Mouse (Mus musculus): Measurements from ENCODE around the gene Krtap4-8. TPM values are rescaled to one million over a fixed set of nuclear protein-coding genes. Genes with fewer than 3 reads are reported as not detected.

The Krtap4-8 gene
- polyA plus RNA-seq (2012; rRNA removed): not detected in 2 replicates

GRCm38 (mm10) chr11:99780604-99781003, at the start of gene Krtap4-8:
Gene Krtap4-8, minus strand, starts transcription at chr11:99780704.

GRCm38 (mm10) chr11:99815566-99815965, 35.1 kb upstream of the Krtap4-8 start, which contains the start of gene Gm11564:
Gene Gm11564, minus strand, starts transcription at chr11:99815666.

GRCm38 (mm10) chr11:99809792-99810191, 29.3 kb upstream of the Krtap4-8 start, which contains the start of gene Krtap4-13:
Gene Krtap4-13, minus strand, starts transcription at chr11:99809892.

DNA sequence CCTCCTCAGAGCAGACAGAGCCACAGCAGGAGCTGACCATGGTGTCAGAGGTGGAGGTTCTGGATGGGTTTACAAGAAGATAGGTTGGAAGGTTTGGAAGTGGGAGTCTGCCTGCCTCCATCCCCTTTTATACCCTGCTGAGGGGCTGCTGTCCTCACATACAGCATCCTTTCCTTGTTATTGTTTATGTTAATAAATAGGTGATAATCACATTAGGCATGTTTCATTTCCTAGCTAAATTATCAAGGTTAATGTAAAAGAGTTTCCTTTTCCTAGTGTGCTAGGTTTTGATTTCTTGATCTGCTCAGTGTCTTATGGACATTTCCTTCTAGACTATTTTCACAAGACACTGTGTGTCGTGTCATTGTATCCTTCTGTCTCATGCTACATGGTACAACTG, 23.8 kb upstream of the Krtap4-8 start, which contains the start of gene Gm11554:
Gm11554 (minus strand) TSS at position 101 of the 400 bp plus-strand sequence.

DNA sequence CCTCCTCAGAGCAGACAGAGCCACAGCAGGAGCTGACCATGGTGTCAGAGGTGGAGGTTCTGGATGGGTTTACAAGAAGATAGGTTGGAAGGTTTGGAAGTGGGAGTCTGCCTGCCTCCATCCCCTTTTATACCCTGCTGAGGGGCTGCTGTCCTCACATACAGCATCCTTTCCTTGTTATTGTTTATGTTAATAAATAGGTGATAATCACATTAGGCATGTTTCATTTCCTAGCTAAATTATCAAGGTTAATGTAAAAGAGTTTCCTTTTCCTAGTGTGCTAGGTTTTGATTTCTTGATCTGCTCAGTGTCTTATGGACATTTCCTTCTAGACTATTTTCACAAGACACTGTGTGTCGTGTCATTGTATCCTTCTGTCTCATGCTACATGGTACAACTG, 18.3 kb upstream of the Krtap4-8 start, which contains the start of gene Gm11569:
Gm11569 (minus strand) TSS at position 101 of the 400 bp plus-strand sequence.

GRCm38 (mm10) chr11:99793367-99793766, 12.9 kb upstream of the Krtap4-8 start, which contains the start of gene Gm11596:
Gene Gm11596, minus strand, starts transcription at chr11:99793467.

DNA sequence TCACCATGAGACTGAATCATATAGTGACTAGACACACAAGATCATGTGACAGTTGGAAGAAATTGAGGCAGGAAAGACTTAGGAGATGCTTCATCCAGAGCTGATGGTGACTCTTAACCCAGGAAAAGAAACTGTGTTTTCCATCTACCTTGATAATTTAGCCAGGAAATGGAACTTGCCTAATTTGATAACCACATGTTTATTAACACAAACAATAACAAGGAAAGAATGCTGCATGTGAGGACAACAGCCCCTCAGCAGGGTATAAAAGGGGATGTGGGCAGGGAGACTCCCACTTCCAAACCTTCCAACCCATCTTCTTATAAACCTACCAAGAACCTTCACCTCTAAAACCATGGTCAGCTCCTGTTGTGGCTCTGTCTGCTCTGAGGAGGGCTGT, 4.4 kb upstream of the Krtap4-8 start, which contains the start of gene Krtap4-9:
Krtap4-9 (plus strand) TSS at position 301 of the 400 bp plus-strand sequence.

GRCm38 (mm10) chr11:99772813-99773212, 7.7 kb downstream of the Krtap4-8 start, which contains the start of gene Gm11595:
Gene Gm11595, minus strand, starts transcription at chr11:99772913.

DNA sequence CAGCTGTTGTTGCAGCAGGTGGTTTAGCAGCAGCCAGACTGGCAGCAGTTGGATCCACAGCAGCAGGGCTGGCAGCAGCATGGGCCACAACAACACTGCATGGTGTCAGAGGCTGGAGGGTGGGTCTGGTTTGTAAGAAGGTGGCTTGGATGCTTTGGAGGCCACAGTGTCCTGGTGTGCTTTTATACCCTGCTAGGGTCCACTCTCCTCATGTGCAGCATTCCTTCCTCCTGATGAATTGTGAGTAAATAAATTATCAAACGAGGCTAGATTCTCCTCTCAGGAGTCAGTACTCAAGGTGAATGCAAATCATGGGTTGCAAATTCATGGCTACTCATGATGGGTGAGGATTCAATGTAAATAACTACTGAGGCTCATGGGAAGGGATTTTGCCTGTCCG, 46.3 kb downstream of the Krtap4-8 start, which contains the start of gene Gm14180:
Gm14180 (minus strand) TSS at position 101 of the 400 bp plus-strand sequence.

Other genes starting within 250 kb of the Krtap4-8 start
- not detected in 2 replicates for gene Krt40, start 237.5 kb downstream of the Krtap4-8 start, polyA plus RNA-seq (2012; rRNA removed)
- not detected in 2 replicates for gene Krtap3-3, start 229.8 kb downstream of the Krtap4-8 start, polyA plus RNA-seq (2012; rRNA removed)
- gene Krtap3-2, start 223.9 kb downstream of the Krtap4-8 start, polyA plus RNA-seq (2012; rRNA removed): not detected in 2 replicates
- gene Gm11939, start 221.2 kb downstream of the Krtap4-8 start, polyA plus RNA-seq (2012; rRNA removed): not detected in 2 replicates
- not detected in 2 replicates for gene Krtap3-1, start 214.1 kb downstream of the Krtap4-8 start, polyA plus RNA-seq (2012; rRNA removed)
- not detected in 2 replicates for gene Krtap1-5, start 199.7 kb downstream of the Krtap4-8 start, polyA plus RNA-seq (2012; rRNA removed)
- not detected in 2 replicates for gene Krtap1-4, start 197.1 kb downstream of the Krtap4-8 start, polyA plus RNA-seq (2012; rRNA removed)
- gene Krtap1-3, start 189.4 kb downstream of the Krtap4-8 start, polyA plus RNA-seq (2012; rRNA removed): not detected in 2 replicates
- gene Krtap9-3, start 182.6 kb downstream of the Krtap4-8 start, polyA plus RNA-seq (2012; rRNA removed): not detected in 2 replicates
- not detected in 2 replicates for gene Gm11938, start 177.4 kb downstream of the Krtap4-8 start, polyA plus RNA-seq (2012; rRNA removed)
- not detected in 2 replicates for gene Gm11937, start 170.5 kb downstream of the Krtap4-8 start, polyA plus RNA-seq (2012; rRNA removed)
- not detected in 2 replicates for gene Krtap2-4, start 165.9 kb downstream of the Krtap4-8 start, polyA plus RNA-seq (2012; rRNA removed)
- not detected in 2 replicates for gene Gm11562, start 160.3 kb downstream of the Krtap4-8 start, polyA plus RNA-seq (2012; rRNA removed)
- not detected in 2 replicates for gene Krtap4-1, start 152.5 kb downstream of the Krtap4-8 start, polyA plus RNA-seq (2012; rRNA removed)
- not detected in 2 replicates for gene Krtap4-2, start 145.6 kb downstream of the Krtap4-8 start, polyA plus RNA-seq (2012; rRNA removed)
- not detected in 2 replicates for gene Krtap4-7, start 136.6 kb downstream of the Krtap4-8 start, polyA plus RNA-seq (2012; rRNA removed)
- gene Gm11555, start 130.5 kb downstream of the Krtap4-8 start, polyA plus RNA-seq (2012; rRNA removed): not detected in 2 replicates
- not detected in 2 replicates for gene Gm11563, start 121.7 kb downstream of the Krtap4-8 start, polyA plus RNA-seq (2012; rRNA removed)
- not detected in 2 replicates for gene Krtap4-6, start 114.7 kb downstream of the Krtap4-8 start, polyA plus RNA-seq (2012; rRNA removed)
- gene Gm14190, start 90.0 kb downstream of the Krtap4-8 start, polyA plus RNA-seq (2012; rRNA removed): not detected in 2 replicates
- gene Gm14180, start 46.4 kb downstream of the Krtap4-8 start, polyA plus RNA-seq (2012; rRNA removed): not detected in 2 replicates
- gene Gm11595, start 7.8 kb downstream of the Krtap4-8 start, polyA plus RNA-seq (2012; rRNA removed): not detected in 2 replicates
- not detected in 2 replicates for gene Krtap4-9, start 4.5 kb upstream of the Krtap4-8 start, polyA plus RNA-seq (2012; rRNA removed)
- not detected in 2 replicates for gene Gm11596, start 12.8 kb upstream of the Krtap4-8 start, polyA plus RNA-seq (2012; rRNA removed)
- not detected in 2 replicates for gene Gm11569, start 18.2 kb upstream of the Krtap4-8 start, polyA plus RNA-seq (2012; rRNA removed)
- not detected in 2 replicates for gene Gm11554, start 23.7 kb upstream of the Krtap4-8 start, polyA plus RNA-seq (2012; rRNA removed)
- not detected in 2 replicates for gene Krtap4-13, start 29.2 kb upstream of the Krtap4-8 start, polyA plus RNA-seq (2012; rRNA removed)
- not detected in 2 replicates for gene Gm11564, start 35.0 kb upstream of the Krtap4-8 start, polyA plus RNA-seq (2012; rRNA removed)
- gene 2300003K06Rik, start 57.4 kb upstream of the Krtap4-8 start, polyA plus RNA-seq (2012; rRNA removed): not detected in 2 replicates
- gene Krtap4-16, start 70.9 kb upstream of the Krtap4-8 start, polyA plus RNA-seq (2012; rRNA removed): 0.09 and 0.10 TPM in 2 replicates
- not detected in 2 replicates for gene Gm11568, start 77.2 kb upstream of the Krtap4-8 start, polyA plus RNA-seq (2012; rRNA removed)
- not detected in 2 replicates for gene Gm11559, start 83.8 kb upstream of the Krtap4-8 start, polyA plus RNA-seq (2012; rRNA removed)
- gene Krtap9-1, start 92.7 kb upstream of the Krtap4-8 start, polyA plus RNA-seq (2012; rRNA removed): not detected in 2 replicates
- not detected in 2 replicates for gene Gm11567, start 98.5 kb upstream of the Krtap4-8 start, polyA plus RNA-seq (2012; rRNA removed)
- not detected in 2 replicates for gene Krtap31-1, start 127.2 kb upstream of the Krtap4-8 start, polyA plus RNA-seq (2012; rRNA removed)
- gene Gm11565, start 134.0 kb upstream of the Krtap4-8 start, polyA plus RNA-seq (2012; rRNA removed): not detected in 2 replicates
- gene Krtap31-2, start 155.6 kb upstream of the Krtap4-8 start, polyA plus RNA-seq (2012; rRNA removed): not detected in 2 replicates
- gene Krtap9-5, start 167.8 kb upstream of the Krtap4-8 start, polyA plus RNA-seq (2012; rRNA removed): not detected in 2 replicates
- gene Krtap29-1, start 198.3 kb upstream of the Krtap4-8 start, polyA plus RNA-seq (2012; rRNA removed): not detected in 2 replicates
- not detected in 2 replicates for gene Krtap16-1, start 205.9 kb upstream of the Krtap4-8 start, polyA plus RNA-seq (2012; rRNA removed)
- not detected in 2 replicates for gene Krtap17-1, start 213.3 kb upstream of the Krtap4-8 start, polyA plus RNA-seq (2012; rRNA removed)
- not detected in 2 replicates for gene Krt33a, start 235.5 kb upstream of the Krtap4-8 start, polyA plus RNA-seq (2012; rRNA removed)
- not detected in 2 replicates for gene Krt33b, start 249.2 kb upstream of the Krtap4-8 start, polyA plus RNA-seq (2012; rRNA removed)

Data from liver, embryonic 14 days (tissue).